Mouse (Mus musculus): ENCODE data around the gene Spata31d1b.

Gene Spata31d1b

GRCm38 (mm10) chr13:59756906-59757305 lies 44.8 kb downstream of the Spata31d1b start:
- peak in 1 of 2 experiments; percentile 14 for DNase-seq

GRCm38 (mm10) chr13:59762791-59763190 lies 50.7 kb downstream of the Spata31d1b start:
- DNase-seq = no peak

GRCm38 (mm10) chr13:59766786-59767515 lies 54.9 kb downstream of the Spata31d1b start:
- peak; percentile 71 to 73 for DNase-seq

- DNase-seq = peak; percentile 9 to 16
Observed at GRCm38 (mm10) chr13:59768531-59768930, 56.4 kb downstream of the Spata31d1b start.
